Mouse (Mus musculus) gonadal fat pad, adult 2 months (tissue): ENCODE results near the gene Larp4b. TPM values are rescaled to one million over a fixed set of nuclear protein-coding genes. Genes with fewer than 3 reads are reported as not detected.

Experiments used
- DNase-seq: peaks from one replicate; pipeline ENCODE4 v3.0.0-alpha.2; 2012; ENCODE audit warnings: low read depth
- polyA plus RNA-seq: library from polyadenylated mRNA; depleted of rRNA; stranded (reverse); fragments of >200 nt; gene quantifications from 2 replicates; pipeline ENCODE4 v1.2.3, GENCODE M21; 2012

Gene Larp4b
- polyA plus RNA-seq, 1 experiment, result 18.3 TPM

DNA sequence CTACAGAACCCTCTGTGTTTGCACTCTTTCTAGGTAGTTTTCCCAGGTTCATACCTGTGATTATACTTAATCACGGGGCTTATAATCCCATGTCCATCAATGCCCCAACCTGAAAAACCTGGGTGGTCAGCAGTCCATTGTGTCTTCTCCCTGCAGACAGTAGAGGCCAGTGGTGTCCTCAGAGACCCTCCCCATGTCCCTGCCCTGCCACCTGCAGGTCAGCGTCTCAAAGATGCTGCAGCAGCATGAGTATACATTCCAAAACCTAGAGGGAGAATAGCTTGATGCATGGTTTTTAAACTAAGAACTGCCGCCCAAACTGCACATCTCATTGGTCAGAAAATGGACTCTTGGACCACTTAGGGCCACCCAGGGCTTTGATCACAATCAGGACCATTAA, 85.0 kb downstream of the Larp4b start:
- no peak for DNase-seq

DNA sequence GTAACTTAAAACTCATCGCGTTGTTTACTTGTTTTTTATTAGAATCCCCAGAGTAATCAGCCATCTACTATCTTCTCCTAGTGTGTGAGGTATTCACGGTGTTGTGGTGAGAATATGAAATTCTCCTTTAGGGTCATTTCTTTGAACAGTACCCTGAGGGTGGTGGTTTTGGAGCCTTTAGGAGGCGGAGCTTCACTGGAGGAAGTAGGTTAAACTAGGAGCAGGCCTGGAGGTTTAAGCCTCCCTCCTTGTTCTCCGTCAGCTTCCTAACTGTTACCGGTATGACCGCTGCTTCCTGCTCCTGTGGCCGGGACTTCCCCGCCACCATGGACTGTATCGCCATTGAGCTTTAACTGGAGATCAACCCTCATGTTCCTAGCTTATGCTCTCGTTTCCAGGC, 86.5 kb downstream of the Larp4b start:
- no peak for DNase-seq

DNA sequence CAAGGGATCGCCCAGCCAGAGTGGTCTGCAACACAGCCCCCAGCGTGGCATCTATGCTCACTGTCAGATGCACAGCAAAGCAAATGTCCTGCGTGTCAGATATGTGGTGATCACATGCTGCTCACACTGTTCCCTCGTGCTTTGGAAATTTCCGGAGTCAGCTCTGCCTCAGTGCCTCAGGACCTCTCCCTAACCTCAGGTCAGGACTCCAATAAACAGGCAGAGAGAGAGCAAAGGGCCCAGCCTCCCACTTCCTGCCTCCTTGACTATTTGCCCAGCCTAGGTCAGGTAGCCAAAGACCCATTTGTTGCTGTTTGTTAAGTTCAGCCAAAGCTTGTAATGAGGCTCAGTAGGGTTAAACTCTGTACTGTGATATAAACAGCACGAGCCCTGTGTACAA, 87.4 kb downstream of the Larp4b start:
- DNase-seq, result no peak

DNA sequence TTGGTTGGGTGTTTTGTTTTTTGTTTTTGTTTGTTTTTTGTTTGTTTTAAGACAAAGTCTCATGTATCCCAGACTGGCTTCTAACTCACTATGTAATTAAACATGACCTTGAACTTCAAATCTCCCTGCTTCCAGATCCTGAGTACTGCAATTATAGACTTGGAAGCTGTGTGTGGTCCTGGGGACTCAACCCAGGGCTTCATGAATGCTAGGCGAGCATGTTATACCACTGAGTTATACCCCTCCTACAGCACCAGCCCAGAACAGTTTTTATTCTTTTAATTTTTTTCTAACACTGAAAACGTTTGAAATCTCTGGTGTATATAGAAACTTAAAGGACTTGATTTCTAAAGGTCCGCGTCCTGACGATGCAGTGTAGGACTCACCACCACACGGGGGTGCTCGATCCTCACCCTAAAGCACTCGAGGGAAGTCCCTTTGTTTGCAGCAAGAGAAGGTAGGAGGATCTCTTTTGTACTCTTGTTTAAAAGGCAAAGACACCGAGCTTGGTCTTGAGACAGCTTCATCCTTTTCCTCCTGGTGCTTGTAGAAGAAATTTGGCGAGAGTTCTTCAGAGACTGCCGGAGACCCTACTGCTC, 88.1 kb downstream of the Larp4b start:
- no peak for DNase-seq

DNA sequence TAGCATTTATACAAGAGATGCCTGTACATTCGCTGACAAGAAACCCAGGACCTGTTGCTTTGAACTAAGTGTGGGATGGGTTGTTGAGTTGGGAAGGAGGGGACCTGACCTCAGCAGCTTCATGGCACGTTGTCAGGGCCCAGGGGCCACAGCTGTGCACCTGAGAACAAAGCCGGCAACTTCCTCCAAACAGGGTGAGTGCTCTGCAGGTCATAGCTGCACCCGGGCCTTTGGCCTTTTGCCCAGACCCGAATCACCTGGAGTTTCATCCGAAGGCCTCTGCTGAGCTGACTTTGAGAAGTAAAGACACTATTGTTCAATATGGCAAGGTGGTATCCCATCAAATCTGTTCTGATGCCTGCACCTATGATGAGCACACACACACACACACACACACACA, 90.6 kb downstream of the Larp4b start:
- DNase-seq, result no peak

DNA sequence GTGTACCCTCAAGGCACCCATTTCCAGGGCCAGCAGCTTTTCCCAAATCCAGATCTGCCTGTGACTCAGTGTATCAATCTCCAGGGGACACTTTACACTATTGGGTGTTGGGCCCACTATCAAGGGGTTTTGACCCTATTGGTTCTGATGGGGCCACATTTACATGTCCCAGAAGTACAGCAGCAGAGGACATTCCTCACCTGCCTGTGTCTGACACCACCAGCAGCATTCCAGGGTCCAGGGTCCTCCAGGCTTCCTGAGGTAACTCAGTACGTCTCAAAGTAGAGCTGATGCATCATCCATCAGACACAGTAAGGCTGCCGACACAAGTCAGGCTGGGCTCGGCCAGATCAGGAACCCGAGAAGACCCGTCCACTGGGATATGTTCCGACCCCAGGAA, 91.0 kb downstream of the Larp4b start:
- DNase-seq, result no peak

DNA sequence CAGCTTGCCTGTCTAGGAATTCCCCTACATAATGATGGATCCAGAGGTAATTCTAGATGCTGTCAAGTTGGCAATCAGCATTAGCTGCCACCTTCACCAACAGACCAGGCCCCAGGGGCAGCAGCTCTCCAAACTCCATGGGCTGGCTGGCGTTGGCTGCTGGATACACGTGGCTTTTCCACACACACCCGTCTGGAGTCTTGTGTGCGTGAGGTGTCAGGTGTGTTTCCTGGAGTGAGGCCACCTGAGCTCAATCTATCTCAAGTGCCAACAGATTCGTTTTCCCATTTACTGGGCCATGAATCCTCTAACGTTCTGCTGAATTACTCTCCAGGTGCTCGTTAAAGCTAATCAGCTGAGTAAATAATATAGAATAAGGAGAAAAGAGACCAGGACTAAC, 93.5 kb downstream of the Larp4b start:
- no peak for DNase-seq

DNA sequence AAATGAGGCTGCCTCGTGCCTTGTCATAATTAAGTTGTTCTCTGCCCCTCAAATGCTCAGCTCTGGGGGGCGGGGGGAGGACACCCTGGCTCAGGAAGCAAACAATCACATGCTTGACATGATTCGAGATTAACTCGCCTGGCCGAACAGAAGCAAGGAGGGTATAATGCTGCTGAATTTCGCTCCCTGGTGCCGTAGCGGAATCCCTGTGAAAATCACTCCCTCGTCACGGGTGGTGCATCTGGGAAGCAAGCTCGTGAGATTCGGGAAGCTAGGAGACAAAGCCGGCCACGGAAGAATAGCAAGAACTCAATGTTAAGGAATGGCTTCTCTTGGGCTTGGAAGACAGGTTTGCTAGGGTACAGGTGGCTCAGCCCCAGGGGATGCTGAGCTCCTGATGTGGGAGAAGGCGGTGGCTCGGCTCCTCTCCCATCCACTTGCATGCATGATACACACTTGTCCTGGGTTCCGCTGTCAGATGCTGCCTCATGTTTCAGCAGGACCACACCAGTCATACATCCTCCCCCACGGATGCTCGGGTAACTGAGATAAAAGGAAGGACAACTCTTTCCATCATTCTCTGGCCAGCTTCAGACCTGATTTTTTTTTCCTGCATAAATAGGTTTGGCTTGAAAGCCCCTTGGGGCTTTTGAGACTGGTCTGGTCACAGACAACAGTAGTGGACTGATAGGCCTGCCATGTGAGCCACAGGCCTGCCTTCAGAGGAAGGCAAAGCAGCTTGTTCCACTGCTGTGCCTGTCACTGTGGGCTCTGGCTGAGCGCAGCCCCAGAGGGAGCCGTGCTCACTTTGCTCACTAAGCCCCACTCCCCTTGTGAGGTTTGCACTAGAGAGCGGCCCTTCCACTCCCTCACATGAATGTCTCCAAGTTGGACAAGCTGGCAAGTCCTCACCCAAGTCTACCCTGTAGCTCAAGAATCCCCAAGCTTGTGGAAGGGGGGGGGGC, 94.2 kb downstream of the Larp4b start:
- DNase-seq, result no peak

DNA sequence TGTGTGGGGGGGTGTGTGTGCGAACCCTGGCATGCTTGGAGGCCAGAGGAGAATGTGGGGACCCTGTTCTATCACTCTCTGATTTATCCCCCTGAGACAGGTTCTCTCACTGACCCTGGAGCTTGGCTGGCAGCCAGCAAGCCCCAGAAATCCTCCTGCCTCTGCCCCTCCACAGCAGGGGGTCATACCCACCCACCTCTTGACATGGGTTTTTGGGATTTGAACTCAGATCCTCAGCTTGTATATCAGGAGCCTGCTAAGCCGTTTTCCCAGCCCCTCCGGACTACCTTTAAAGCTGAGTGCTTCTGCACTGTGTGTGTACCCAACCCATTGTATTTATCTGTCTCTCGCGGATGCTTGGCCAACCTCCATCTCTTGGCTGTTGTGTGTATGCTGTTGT, 95.8 kb downstream of the Larp4b start:
- no peak for DNase-seq

DNA sequence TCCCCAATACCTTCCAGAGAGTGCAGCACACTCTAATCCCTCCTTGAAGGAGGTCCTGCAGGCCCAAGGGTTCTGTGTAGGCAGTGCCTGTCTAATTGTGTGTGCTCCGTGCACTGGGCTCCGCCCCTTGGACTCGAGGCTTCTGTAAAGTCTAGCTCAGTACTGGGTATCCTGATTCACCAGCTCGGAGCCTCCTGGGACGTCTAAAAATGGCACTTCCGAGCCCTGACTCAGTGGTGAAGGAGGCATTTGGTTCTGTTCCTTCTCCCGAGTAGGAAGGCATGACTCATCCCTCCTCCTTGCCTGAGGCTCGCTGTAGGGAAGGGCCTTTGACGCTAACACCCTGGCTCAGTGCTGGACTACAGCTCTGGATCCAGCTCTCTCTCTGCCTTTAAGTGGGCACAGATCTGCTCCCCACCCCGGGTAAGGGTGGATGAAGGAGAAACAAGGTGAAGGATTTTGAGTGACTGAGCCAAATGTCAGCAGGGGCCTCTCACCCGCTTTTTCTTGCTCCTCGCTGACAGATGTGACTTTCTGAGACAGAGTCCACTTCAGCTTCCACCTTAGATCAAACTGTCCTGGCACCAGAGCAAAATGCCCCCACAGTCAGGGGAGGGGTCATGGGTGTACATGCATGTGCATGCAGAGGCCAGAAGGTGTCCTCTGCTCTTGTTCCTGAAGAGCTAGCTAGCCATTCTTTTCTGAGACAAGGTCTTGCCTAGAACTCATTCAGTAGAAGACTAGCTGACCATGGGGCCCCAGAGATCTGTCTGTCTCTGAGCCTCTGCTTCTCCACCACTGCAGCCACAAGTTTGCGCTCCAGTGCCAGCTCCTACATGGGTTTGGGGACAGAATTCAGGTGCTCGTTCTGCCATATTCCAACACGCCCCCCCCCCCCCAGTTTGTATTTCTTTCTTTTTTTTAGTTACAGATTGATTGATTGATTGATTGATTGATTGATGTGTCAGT, 97.8 kb downstream of the Larp4b start:
- DNase-seq, result no peak

DNA sequence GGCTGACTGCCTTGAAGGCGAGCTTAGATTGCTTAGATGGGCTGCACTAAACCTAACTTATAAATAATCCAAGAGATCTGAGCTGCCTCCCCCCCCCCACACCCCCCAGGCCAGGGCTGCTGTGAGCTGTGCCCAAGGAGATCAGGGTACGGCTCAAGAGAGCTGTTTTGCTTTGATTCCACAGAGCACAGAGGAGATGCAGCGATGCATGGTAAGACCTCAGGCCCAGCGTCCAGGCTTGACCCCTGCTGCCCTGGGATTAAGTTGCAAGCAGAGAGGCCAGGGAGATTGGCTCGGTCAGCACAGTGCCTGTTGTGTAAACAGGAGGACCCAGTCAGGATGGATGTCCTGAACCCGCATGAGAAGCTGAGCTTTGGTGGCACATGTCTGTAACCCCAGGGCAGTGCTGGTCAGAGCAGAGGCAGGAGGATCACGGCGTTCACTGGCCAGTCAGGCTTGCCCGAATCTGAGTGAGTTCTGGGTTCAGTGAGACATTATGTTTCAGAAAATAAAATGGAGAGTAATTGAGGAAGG, 99.2 kb downstream of the Larp4b start:
- DNase-seq, result no peak

DNA sequence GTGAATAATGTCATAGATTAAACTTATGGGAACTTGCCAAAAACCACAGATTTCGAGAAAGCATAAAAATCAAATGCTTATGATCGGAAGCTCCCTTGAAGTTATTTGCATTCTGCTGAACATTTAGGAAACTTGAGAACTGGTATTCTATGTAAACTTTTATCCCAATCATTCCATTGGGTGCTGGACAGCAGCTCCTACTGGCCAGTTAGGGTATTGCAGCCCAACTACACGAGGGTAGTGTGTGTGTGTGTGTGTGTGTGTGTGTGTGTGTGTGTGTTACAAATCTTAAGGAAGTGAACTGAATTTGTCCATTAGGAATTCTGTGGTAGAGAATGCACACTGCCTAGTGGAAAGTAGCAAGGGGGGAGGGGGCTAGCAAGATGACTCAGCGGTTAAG, 101.0 kb downstream of the Larp4b start:
- DNase-seq, result no peak

DNA sequence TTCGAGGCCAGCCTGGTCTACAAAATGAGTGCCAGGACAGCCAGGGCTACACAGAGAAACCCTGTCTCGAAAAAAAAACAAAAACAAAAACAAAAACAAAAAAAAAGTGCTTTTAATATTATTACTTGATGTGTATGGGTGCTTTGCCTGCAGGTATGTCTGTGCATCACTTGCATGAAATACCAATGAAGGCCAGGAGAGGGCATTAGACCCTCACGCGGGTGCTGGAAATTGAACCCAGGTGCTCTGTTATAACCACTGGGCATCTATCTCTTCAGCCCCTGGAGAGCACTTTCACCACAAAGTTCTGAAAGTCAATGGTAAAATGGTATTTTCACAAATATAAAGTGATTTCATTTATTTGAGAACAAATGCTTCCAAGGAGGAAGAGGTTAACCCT, 101.9 kb downstream of the Larp4b start:
- DNase-seq, result no peak

DNA sequence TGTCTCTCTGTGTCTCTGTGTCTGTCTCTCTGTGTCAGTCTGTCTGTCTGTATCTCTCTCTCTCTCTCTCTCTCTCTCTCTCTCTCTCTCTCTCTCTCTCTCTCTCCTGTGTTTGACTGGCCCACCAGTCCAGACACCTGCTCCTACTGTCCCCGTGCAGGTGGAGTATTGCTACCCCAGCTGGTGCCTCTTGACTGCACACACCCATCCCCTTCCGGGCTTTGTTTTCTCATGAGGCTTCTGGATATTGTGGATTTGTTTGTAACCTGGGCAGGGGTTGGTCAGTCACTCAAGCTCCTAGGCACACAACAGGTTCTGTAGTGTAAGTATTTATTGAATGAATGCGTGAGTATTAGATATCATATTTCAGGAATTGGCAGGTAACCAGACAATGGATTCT, 104.4 kb downstream of the Larp4b start:
- DNase-seq, result no peak

DNA sequence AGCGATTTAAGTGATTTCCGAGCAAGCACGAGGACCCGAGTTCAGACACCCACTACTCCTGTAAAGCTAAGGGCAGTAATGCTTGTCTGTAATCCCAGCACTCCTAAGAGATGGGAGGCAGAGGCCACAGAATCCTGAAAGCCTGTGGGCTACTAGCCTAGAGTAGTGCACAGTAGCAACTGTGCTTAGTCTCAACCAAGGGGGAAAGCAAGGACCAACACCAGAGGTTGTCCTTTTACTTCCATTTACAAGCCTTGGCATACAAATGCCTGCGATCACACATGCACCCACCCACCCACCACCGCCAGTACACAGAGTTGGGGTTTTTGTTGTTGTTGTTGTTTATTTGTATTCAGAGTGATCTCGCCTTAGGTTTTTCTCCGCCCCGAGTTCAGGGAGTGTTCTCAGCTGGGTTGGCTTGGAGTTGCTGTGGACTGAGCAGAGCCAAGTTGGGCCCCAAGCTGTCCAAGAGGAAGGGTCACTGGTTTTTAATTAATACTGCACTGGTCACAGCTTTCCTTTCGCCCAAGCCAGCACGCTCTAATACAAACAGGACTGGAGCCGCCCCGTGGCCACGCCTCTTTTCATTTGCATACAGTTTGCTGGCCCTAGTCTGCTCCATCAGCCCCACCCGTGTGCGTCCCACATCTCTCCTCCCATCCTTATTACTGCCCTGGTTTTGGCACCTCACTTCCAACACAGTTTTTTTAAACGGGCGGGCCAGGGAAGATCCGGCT, 105.2 kb downstream of the Larp4b start:
- no peak for DNase-seq

DNA sequence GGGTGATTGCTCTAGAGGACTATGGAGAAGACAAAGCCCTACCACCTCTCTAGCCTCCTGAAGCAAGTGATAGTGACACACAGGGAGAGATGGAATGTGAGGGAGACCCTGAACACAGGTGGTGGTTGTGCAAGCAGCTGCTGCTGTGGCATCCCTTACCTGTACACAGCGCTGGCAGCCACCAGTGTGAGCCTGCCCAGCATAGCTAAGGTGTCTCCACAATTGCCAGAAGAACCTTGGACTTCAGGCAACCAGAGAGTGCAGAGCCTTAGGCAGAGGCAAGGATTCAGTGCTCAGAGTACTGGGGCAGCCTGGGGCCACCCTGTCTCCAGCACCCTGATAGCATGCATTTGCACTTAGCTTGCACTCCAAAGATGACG, 105.8 kb downstream of the Larp4b start:
- no peak for DNase-seq

DNA sequence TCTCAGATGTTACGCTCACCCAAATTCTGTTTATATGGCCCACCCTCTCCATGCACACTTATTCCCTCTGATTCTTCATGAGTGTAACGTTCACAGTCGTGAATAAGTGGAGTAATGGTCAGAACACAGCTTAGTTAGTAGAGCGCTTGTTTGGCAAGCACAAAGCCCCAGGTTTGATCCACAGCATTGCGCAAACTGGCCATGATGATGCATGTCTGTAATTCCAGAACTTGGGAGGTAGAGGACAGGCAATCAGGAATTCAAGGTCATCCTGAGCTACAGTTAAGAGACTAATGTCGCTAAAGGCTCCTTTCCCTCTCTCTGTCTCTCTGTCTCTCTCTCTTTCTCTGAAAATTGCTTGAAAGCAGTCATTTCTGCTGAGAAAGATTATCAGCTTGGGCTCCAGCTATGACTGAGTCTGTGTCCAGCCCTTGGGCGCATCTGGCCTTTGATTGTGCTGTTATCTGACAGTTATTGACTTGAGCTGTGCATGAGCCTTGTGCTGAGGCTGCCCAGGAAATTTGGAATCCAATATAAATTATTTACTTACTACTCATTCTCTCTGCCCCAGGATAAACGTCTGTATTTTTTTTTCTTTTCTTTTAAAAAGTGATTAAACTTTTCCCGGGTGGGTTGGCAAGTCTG, 129.2 kb downstream of the Larp4b start:
- DNase-seq, result no peak
